Mouse (Mus musculus) heart, embryonic 10.5 days (tissue): Measurements from ENCODE around the gene Six5. TPM values are rescaled to one million over a fixed set of nuclear protein-coding genes. Genes with fewer than 3 reads are reported as not detected.

Experiments used
- DNase-seq: peaks from one replicate; pipeline ENCODE4 v3.0.0-alpha.2; 2017; ENCODE audit warnings: low spot score
- H3K27ac ChIP-seq: fragments of 300-500 bp; sonication (generic); 2 replicates; pipeline ENCODE4 v1.5.1; 2016; ENCODE audit warnings: mild to moderate bottlenecking
- H3K27me3 ChIP-seq: fragments of 300-500 bp; sonication (generic); 2 replicates; pipeline ENCODE4 v1.6.1; 2016; ENCODE audit warnings: mild to moderate bottlenecking; ENCODE audit not compliant: poor library complexity, insufficient read depth, severe bottlenecking
- H3K36me3 ChIP-seq: fragments of 300-500 bp; sonication (generic); 2 replicates; pipeline ENCODE4 v1.6.1; 2016; ENCODE audit warnings: mild to moderate bottlenecking, moderate library complexity
- H3K4me1 ChIP-seq: fragments of 300-500 bp; sonication (generic); 2 replicates; pipeline ENCODE4 v1.6.1; 2016; ENCODE audit warnings: mild to moderate bottlenecking
- H3K4me3 ChIP-seq: fragments of 300-500 bp; sonication (generic); 2 replicates; pipeline ENCODE4 v1.5.1; 2016; ENCODE audit warnings: mild to moderate bottlenecking, moderate library complexity
- H3K9me3 ChIP-seq: fragments of 300-500 bp; sonication (generic); 2 replicates; pipeline ENCODE4 v1.6.1; 2016; ENCODE audit warnings: mild to moderate bottlenecking, moderate library complexity
- WGBS: fragments of 180-500 bp; shearing (Covaris S2); methylation state at CpG from one replicate; pipeline ENCODE4 v1.1.7; 2016; 5-methylcytosine and 5-hydroxymethylcytosine counted together
- polyA plus RNA-seq: library from polyadenylated mRNA; unstranded; fragments of >200 nt; fragmentation: Nextera tagmentation; extraction: Ambion mirVana; gene quantifications from 2 replicates; pipeline ENCODE4 v1.2.1, GENCODE M21; 2016

Six5 gene
- polyA plus RNA-seq, 1 experiment from 2014 or later, result 6.1 TPM

- Histone ChIP-seq H3K27me3 (no peaks in the 10 kb centered on the region), H3K9me3 (no peaks in the 10 kb centered on the region), H3K4me1 (peaks cover 10% of the 10 kb centered on the region; the same call in 1 of the 2 replicates), H3K36me3 (no peaks in the 10 kb centered on the region), H3K27ac (no peak overlapping the region), H3K4me3 (no peak overlapping the region)
- no peak for DNase-seq
- 72% methylated on average over 1 of the region's 1 CpGs for WGBS
These were observed 15.2 kb downstream of the Six5 start for GRCm38 (mm10) chr7:19109565-19109964.

GRCm38 (mm10) chr7:19118028-19118771 is 23.8 kb downstream of the Six5 start, which contains the start of gene Gm4969:
Gm4969 (minus strand) TSS chr7:19118368.
- Histone ChIP-seq H3K4me1 (peaks cover 23% of the 10 kb centered on the region), H3K27ac (peak within 1 kb of the TSS; percentile 78), H3K36me3 (no peaks in the 10 kb centered on the region; the same call in 1 of the 2 replicates), H3K9me3 (no peaks in the 10 kb centered on the region; the same call in 1 of the 2 replicates), H3K4me3 (peak within 1 kb of the TSS; percentile 49), H3K27me3 (0 out of 2 replicates have a peak, but pooled peaks cover 4% of the 10 kb centered on the region)
- WGBS, result 19% methylated on average over 64 of the region's 64 CpGs
- DNase-seq, result peak; percentile 88

GRCm38 (mm10) chr7:19119083-19119482 is 24.7 kb downstream of the Six5 start:
- Histone ChIP-seq H3K27ac (0 out of 2 replicates have a peak overlapping the region, but pooled peaks have one; percentile 49), H3K27me3 (0 out of 2 replicates have a peak, but pooled peaks cover 4% of the 10 kb centered on the region), H3K4me3 (peak overlapping the region; percentile 85; the same call in 1 of the 2 replicates), H3K9me3 (no peaks in the 10 kb centered on the region; the same call in 1 of the 2 replicates), H3K4me1 (peaks cover 23% of the 10 kb centered on the region), H3K36me3 (no peaks in the 10 kb centered on the region; the same call in 1 of the 2 replicates)
- 86% methylated on average over 8 of the region's 8 CpGs for WGBS
- DNase-seq, result no peak

- H3K36me3 ChIP-seq, result no peaks in the 10 kb centered on the region; the same call in 1 of the 2 replicates
- peaks cover 23% of the 10 kb centered on the region for H3K4me1 ChIP-seq
- 0 out of 2 replicates have a peak, but pooled peaks cover 4% of the 10 kb centered on the region for H3K27me3 ChIP-seq
- H3K27ac ChIP-seq, result peak within 1 kb of the TSS; percentile 89
- no peaks in the 10 kb centered on the region; the same call in 1 of the 2 replicates for H3K9me3 ChIP-seq
- 2% methylated on average over 34 of the region's 34 CpGs for WGBS
- DNase-seq, result peak; percentile 98
- H3K4me3 ChIP-seq, result peak within 1 kb of the TSS; percentile 85
These were observed 25.4 kb downstream of the Six5 start, which contains the start of gene Fbxo46 for GRCm38 (mm10) chr7:19119631-19120429. Fbxo46 (plus strand) TSS chr7:19119859.

- no peak overlapping the region for H3K27ac ChIP-seq
These were observed 27.3 kb downstream of the Six5 start for GRCm38 (mm10) chr7:19121686-19122085.

GRCm38 (mm10) chr7:19124713-19125112 is 30.3 kb downstream of the Six5 start:
- H3K4me3 ChIP-seq, result no peak overlapping the region
- no peak for DNase-seq
- 90% methylated on average over 6 of the region's 6 CpGs for WGBS

More at GRCm38 (mm10) chr7:19121686-19122085, 27.3 kb downstream of the Six5 start:
- H3K4me3 ChIP-seq, result no peak overlapping the region
- H3K27me3 ChIP-seq, result 0 out of 2 replicates have a peak, but pooled peaks cover 4% of the 10 kb centered on the region
- WGBS, result 93% methylated on average over 4 of the region's 4 CpGs
- DNase-seq, result no peak
- H3K36me3 ChIP-seq, result peaks cover 6% of the 10 kb centered on the region; the same call in 1 of the 2 replicates
- H3K4me1 ChIP-seq, result peaks cover 23% of the 10 kb centered on the region
- H3K9me3 ChIP-seq, result no peaks in the 10 kb centered on the region; the same call in 1 of the 2 replicates

GRCm38 (mm10) chr7:19127744-19128143 is 33.4 kb downstream of the Six5 start:
- H3K4me1 ChIP-seq, result peaks cover 20% of the 10 kb centered on the region
- H3K27me3 ChIP-seq, result no peaks in the 10 kb centered on the region
- H3K9me3 ChIP-seq, result no peaks in the 10 kb centered on the region
- H3K4me3 ChIP-seq, result no peak overlapping the region
- 88% methylated on average over 5 of the region's 5 CpGs for WGBS
- DNase-seq, result no peak
- no peak overlapping the region for H3K27ac ChIP-seq
- H3K36me3 ChIP-seq, result peaks cover 31% of the 10 kb centered on the region

More at GRCm38 (mm10) chr7:19124713-19125112, 30.3 kb downstream of the Six5 start:
- Histone ChIP-seq H3K27ac (no peak overlapping the region), H3K9me3 (no peaks in the 10 kb centered on the region), H3K4me1 (peaks cover 16% of the 10 kb centered on the region), H3K36me3 (peaks cover 28% of the 10 kb centered on the region), H3K27me3 (no peaks in the 10 kb centered on the region)

- Histone ChIP-seq H3K27me3 (no peaks in the 10 kb centered on the region), H3K4me1 (peaks cover 20% of the 10 kb centered on the region), H3K4me3 (no peak overlapping the region), H3K27ac (no peak overlapping the region), H3K9me3 (no peaks in the 10 kb centered on the region), H3K36me3 (peaks cover 34% of the 10 kb centered on the region)
- 92% methylated on average over 5 of the region's 5 CpGs for WGBS
- DNase-seq, result no peak
These were observed 35.0 kb downstream of the Six5 start for GRCm38 (mm10) chr7:19129396-19129795.

- Histone ChIP-seq H3K9me3 (no peaks in the 10 kb centered on the region), H3K4me3 (peak overlapping the region; percentile 61), H3K27ac (peak overlapping the region; percentile 88), H3K4me1 (peaks cover 20% of the 10 kb centered on the region), H3K27me3 (no peaks in the 10 kb centered on the region), H3K36me3 (peaks cover 46% of the 10 kb centered on the region)
- no peak for DNase-seq
- 31% methylated on average over 4 of the region's 4 CpGs for WGBS
These were observed 36.3 kb downstream of the Six5 start for GRCm38 (mm10) chr7:19130657-19131056.

- H3K9me3 ChIP-seq, result no peaks in the 10 kb centered on the region
- peak; percentile 99 for DNase-seq
- peak overlapping the region; percentile 61 for H3K4me3 ChIP-seq
- H3K27ac ChIP-seq, result peak overlapping the region; percentile 88
- no peaks in the 10 kb centered on the region for H3K27me3 ChIP-seq
- H3K36me3 ChIP-seq, result peaks cover 48% of the 10 kb centered on the region
- WGBS, result under 1% methylated on average over 39 of the region's 39 CpGs
- peaks cover 20% of the 10 kb centered on the region for H3K4me1 ChIP-seq
These were observed 37.0 kb downstream of the Six5 start for GRCm38 (mm10) chr7:19131324-19131848.

- H3K27me3 ChIP-seq, result no peaks in the 10 kb centered on the region
- no peak overlapping the region for H3K4me3 ChIP-seq
- WGBS, result 91% methylated on average over 13 of the region's 13 CpGs
- H3K27ac ChIP-seq, result no peak overlapping the region
- no peaks in the 10 kb centered on the region for H3K9me3 ChIP-seq
- no peak for DNase-seq
- H3K36me3 ChIP-seq, result peaks cover 69% of the 10 kb centered on the region
- peaks cover 8% of the 10 kb centered on the region; the same call in 1 of the 2 replicates for H3K4me1 ChIP-seq
These were observed 41.8 kb downstream of the Six5 start for GRCm38 (mm10) chr7:19136168-19136567.

GRCm38 (mm10) chr7:19136673-19137334 is 42.4 kb downstream of the Six5 start:
- Histone ChIP-seq H3K27ac (no peak overlapping the region), H3K4me3 (no peak overlapping the region), H3K27me3 (no peaks in the 10 kb centered on the region), H3K36me3 (peaks cover 70% of the 10 kb centered on the region), H3K4me1 (peaks cover 3% of the 10 kb centered on the region; the same call in 1 of the 2 replicates), H3K9me3 (no peaks in the 10 kb centered on the region)
- no peak for DNase-seq
- 87% methylated on average over 38 of the region's 38 CpGs for WGBS
